Mouse (Mus musculus) stomach, postnatal 0 days (tissue): Measurements from ENCODE around the gene Sdsl.

Experiments
- CTCF ChIP-seq: IDR thresholded peaks from 2 replicates; pipeline ENCODE4 v1.5.1; 2016; ENCODE audit warnings: antibody characterized with exemption, low read depth, mild to moderate bottlenecking, moderate library complexity
- EP300 ChIP-seq: optimal IDR thresholded peaks from 2 replicates; pipeline ENCODE3; 2016; ENCODE audit warnings: antibody characterized with exemption

- TF ChIP-seq CTCF (peak; percentile 10; the same call in 1 of the 2 replicates), EP300 (no peak)
These were observed 48.6 kb downstream of the Sdsl start for GRCm38 (mm10) chr5:120424039-120424438.
